Mouse (Mus musculus) c-Kit-positive CD71-negative TER-119-negative erythroid progenitor cells, embryonic 14.5 days (primary cell): Measurements from ENCODE around the gene Map3k15.

Experiments used
- DNase-seq: peaks from one replicate; pipeline ENCODE4 v3.0.0-alpha.2; 2013; ENCODE audit warnings: low read depth

Gene Map3k15

GRCm38 (mm10) chrX:160135719-160136118 is 147.5 kb downstream of the Map3k15 start:
- no peak for DNase-seq

GRCm38 (mm10) chrX:160136153-160136552 is 147.9 kb downstream of the Map3k15 start:
- DNase-seq: no peak

- DNase-seq: no peak
These were observed 149.1 kb downstream of the Map3k15 start for GRCm38 (mm10) chrX:160137177-160137860.

GRCm38 (mm10) chrX:160137861-160138717 is 149.9 kb downstream of the Map3k15 start, which contains the start of gene Pdha1:
Pdha1 (minus strand) TSS chrX:160138413.
- DNase-seq: peak; percentile 68

DNA sequence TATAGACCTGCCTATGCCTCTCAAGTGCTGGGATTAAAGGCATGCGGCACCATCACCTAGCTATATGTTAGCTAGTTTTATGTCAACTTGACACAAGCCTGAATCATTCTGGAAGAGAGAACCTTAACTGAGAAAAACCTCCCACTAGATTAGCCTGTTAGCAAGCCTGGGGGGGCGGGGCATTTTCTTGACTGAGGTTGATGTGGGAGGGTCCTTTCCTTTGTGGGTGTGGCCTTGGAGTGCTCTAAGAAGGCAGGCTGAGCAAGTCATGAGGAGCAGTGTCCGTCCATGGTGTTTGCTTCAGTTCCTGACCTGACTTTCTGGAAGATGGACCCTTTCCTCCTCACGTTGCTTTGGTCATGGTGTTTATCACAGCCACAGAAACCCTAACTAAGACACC is 158.6 kb downstream of the Map3k15 start:
- DNase-seq: no peak

GRCm38 (mm10) chrX:160147406-160147805 is 159.2 kb downstream of the Map3k15 start:
- DNase-seq: no peak

GRCm38 (mm10) chrX:160148859-160149258 is 160.6 kb downstream of the Map3k15 start:
- no peak for DNase-seq

DNA sequence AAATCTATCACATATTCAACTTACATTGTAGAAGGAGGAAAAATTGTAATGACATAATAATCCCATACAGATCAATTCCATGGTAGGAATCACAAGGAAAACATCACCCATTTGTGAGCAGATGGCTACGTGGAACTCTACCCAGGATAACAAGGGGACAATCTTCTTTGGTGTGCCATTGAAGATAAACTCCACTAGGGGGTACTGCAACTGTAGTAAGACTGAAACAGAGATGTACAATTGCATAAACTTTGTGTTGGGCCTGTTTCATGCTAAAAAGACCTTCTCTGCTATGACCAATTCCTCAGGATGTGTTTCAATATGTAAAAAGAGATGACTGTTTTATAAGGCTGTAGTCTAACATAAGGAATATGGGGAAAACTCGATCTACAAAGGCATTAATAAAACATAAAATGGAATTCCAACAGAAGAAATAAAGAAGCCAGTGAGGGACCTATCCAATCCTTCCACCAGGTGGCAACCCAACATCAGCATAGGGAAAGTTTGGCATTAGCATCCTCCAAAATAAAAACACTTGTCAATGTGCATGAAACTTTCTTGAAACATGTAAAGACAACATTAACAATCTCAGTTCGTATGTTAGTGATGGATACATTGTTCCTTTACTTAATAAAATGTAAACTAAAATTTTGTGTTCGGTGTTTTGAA is 165.0 kb downstream of the Map3k15 start:
- DNase-seq: no peak

DNA sequence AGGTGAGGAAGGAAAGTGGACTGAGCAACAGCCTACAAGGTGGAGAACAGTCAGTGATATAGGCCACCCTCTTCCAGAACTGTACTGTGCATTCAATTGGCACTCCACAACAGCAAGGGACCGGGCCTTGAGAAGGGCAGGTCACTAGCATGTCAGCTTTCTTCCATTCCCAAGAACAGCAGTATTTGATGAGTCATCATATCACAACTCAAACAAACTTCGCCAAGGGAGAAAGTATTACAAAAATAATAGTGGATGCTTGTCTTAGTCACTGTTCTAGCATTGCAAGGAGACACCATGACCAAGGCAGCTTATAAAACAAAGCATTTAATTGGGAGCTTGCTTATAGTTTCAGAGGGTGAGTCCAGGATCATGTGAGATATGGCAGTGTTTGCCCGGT is 176.0 kb downstream of the Map3k15 start:
- DNase-seq: no peak

DNA sequence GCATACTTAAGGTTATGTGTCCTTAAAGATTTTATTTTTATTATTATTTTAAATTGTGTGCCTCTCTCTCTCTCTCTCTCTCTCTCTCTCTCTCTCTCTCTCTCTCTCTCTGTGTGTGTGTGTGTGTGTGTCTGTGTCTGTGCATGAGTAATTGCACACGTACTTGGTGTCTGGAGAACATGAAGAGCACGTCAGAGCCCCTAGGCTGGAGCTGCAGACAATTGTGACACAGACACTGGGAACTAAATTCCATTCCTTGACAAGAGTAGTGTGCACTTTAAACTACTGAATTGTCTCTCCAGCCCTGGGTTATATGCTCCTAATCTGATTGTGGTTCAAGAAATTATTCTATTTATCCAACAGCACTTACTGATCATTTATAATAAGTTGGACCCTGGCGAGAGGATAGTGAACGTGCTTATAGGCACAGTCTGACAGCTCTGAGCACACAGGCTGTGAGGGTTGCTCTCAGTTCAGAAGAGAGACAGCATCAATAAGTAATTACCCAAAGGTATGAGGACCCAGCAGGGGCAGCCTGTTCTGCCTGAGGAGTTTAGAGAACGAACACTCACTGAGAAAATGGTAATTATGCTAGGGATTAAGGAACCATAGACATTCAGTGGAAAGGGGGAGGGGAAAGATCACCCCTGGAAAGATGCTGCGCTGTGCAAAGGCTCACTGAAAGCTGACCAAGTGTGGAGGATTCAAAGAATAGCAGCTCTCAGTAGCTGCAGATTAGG is 178.2 kb downstream of the Map3k15 start:
- DNase-seq: no peak

DNA sequence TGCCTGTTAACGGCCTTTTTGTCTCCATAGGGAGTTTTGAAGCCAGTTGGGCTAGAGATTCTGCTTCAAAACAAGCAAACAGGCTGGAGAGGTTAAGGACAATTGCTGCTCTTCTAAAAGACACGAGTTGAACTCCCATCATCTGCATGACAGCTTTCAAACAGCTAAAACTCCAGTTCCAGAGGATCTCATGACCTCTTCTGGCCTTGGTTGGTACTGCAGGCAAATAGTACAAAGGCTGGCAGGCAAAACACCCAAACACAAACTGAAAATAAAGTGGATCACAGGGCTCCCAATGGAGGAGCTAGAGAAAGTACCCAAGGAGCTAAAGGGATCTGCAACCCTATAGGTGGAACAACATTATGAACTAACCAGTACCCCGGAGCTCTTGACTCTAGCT is 181.9 kb downstream of the Map3k15 start:
- peak; percentile 47 for DNase-seq
